Mouse (Mus musculus) colon, adult 2 months (tissue): Measurements from ENCODE around the gene Spatc1l. TPM values are rescaled to one million over a fixed set of nuclear protein-coding genes. Genes with fewer than 3 reads are reported as not detected.

Source experiments
- polyA plus RNA-seq: library from polyadenylated mRNA; depleted of rRNA; stranded (reverse); fragments of >200 nt; gene quantifications from 2 replicates; pipeline ENCODE4 v1.2.3, GENCODE M21; 2012; rRNA removed

The Spatc1l gene
- polyA plus RNA-seq, result 0.16 and 0.17 TPM in 2 replicates

DNA sequence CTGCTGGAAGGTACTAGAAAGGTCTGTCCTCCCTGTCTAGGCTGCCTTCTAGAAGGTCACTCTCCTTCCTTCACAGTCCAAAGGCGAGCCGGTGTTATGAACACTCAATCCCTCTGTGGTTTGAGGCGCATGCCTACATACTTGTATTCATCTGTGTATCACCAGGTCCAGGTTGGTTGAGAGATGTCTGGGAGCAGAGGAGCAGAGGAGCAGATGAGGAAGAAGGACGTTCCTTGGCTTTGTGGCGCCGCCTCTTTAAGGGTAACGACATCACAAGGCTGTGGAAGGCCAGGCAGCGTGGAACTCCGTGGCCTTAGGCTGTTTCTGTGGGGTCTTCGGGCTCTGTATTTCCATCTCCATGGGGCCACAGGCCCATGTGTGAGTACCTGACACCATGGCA lies at the start of gene Spatc1l:
TSS of gene Spatc1l (plus strand) at position 301 of the 400 bp plus-strand sequence.

GRCm38 (mm10) chr10:76531375-76531774 lies 30.7 kb upstream of the Spatc1l start, which contains the start of gene Lss:
Lss (plus strand) TSS chr10:76531588.

DNA sequence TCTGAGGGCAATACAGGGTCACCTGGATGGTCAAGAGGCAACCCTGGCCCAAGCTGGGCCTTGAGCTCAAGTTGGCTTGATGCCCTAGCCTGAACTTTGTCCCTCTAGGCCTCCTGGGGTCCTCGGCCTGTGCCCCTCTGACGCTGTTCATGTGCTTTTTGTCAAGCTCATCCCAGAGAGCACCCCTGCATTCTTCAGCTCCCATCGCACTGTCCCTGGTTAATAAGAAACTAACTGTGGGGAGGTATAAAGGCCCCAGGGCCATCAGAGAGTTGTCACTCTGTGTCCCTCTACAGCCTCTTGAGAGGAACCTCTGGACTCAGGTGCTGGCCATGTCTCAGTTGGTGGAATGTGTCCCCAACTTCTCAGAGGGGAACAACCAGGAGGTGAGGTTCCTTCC lies 13.3 kb downstream of the Spatc1l start, which contains the start of gene Ftcd:
TSS of gene Ftcd (plus strand) at position 275 of the 400 bp plus-strand sequence.

Other genes starting within 250 kb of the Spatc1l start
- 33.2 and 36.1 TPM in 2 replicates for gene Dip2a, start 217.0 kb upstream of the Spatc1l start, polyA plus RNA-seq
- not detected in 2 replicates for gene AC141477.1, start 121.8 kb upstream of the Spatc1l start, polyA plus RNA-seq
- 14.0 and 15.5 TPM in 2 replicates for gene Pcnt, start 119.5 kb upstream of the Spatc1l start, polyA plus RNA-seq
- gene 2610028H24Rik, start 113.2 kb upstream of the Spatc1l start, polyA plus RNA-seq, result not detected in 2 replicates
- gene Mcm3ap, start 93.3 kb upstream of the Spatc1l start, polyA plus RNA-seq, result 13.4 and 14.4 TPM in 2 replicates
- 2.3 and 3.0 TPM in 2 replicates for gene Ybey, start 93.2 kb upstream of the Spatc1l start, polyA plus RNA-seq
- 23.2 and 30.1 TPM in 2 replicates for gene Lss, start 30.7 kb upstream of the Spatc1l start, polyA plus RNA-seq
- not detected in 2 replicates for gene Ftcd, start 13.4 kb downstream of the Spatc1l start, polyA plus RNA-seq
- gene Col6a2, start 61.4 kb downstream of the Spatc1l start, polyA plus RNA-seq, result 198 and 222 TPM in 2 replicates
- 166 and 185 TPM in 2 replicates for gene Col6a1, start 163.9 kb downstream of the Spatc1l start, polyA plus RNA-seq